Mouse (Mus musculus) adrenal gland (tissue): ENCODE results near the gene Fam126a.

Experiments used
- intact Hi-C: fragments of 180-260 bp; cut with DNase I; formaldehyde crosslinking; loops from one replicate; pipeline ENCODE4 v1.15.1; 2025

The Fam126a gene

DNA sequence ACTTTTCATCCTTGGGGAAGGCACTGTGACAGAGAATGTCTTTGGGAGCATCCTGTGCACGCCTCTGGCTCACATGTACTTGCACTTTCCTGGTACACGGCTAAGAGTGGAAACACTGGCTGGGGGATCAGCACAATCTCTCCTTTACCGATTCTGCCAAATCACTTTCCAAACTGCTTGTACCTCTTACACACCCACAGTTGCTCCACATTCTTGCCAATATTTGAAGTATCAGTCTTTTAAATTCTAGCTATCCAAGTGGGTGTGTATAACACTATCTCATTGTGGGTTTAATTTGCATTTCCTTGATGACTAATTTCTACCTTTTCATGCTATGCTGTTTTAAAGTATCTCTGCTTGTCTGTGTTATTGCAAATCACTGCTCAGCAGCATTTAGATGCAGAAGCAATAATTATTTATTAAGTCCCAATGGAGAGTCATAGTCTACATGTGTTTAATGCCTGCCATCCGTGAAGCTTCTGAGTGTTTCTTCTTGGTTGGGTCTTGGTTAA is 10.9 kb upstream of the Fam126a start:
- intact Hi-C loops = no loop called here

DNA sequence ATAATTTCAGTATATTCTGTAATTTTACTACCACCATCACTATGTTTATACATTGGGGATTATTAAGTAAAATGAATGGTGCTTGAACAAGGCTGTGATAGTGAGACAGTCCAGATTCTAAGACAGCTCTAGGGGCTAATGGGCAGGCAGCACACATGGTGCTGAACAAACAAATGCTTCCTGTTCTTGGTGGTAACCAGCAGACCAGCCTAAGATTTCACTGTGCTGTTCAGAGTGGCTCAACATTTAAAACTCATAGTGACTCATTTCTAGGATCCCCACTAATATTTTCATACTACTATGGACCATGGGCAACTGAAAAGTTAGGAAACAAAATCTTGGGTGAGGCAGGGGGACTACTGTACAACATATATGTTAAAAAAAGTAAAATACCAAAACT is 10.1 kb upstream of the Fam126a start:
- intact Hi-C loops = no loop called here

DNA sequence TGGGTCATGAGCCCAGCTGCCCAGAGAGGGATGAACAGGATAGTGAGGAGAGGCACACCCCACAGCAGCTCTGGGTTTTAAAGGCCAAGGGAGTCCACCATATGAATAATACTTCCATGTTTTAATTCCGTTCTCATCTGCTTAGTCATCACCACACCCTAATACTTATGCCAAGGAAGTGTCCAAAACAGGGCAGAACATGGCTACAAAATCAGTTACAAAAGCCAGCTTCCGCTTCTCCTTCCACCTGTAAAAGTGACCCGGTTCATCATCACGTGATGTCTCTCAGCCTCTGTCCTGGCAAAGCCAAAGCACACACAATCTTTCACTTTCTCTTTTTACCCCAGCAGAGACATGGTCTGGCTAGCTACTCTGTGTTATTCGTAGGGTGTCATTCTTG is 8.9 kb upstream of the Fam126a start:
- intact Hi-C loops = no loop called here

DNA sequence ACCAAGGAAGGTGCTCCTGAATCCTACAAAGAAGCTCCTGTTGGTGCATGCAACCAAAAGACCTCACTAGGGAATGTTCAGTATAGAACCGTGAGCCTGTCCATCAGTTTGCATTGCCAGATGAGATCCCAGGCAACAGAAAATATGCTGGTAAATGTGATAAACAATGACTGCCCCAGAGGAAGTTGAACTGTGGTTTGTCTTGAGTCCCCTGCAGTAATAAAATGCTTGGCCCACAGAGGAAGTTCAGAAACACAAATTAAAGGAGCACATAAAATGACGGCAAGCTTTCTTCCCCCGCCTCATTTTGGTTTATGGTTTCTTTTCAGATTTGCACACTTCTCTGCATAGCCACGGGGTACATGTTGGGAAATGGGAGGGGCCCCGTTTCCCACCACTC is 8.3 kb upstream of the Fam126a start:
- intact Hi-C loops = no loop called here

DNA sequence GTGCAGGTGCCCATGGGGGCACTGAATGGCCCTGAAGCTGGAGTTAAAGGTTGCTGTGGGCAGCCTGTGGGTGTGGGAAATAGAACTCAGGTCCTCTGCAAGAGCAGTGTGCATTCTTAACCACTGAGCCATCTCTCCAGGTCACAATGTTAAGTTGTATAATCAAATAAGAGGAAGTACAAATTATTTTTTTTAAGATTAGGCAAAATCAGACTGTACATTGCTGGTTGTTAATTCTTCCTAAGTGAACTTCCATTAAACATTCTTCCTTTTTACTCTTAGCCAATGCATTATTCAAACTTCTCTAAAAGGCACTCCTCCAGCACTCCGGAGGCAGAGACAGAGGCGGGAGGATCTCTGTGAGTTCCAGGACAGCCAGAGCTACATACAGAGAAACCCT is 7.7 kb upstream of the Fam126a start:
- intact Hi-C loops = no loop called here

DNA sequence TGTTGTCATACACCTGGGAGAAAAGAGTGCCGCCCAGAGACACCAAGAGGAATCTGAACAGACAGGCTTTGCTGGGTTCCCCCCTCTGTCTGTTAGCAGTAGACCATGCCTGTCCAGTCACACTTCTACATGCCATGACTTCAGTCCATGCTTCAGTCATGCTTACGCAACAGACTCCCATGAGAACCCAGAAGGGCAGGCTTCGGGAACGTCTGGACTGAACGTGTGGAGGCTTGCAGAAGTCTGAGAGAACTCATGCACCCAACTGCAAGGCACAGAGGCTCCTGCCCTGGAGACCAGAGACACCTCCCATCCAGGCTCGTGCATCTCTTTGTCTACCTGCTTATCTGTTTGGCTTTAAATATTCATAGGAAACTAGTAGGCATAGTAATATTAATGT is 6.2 kb upstream of the Fam126a start:
- intact Hi-C loops = no loop called here

DNA sequence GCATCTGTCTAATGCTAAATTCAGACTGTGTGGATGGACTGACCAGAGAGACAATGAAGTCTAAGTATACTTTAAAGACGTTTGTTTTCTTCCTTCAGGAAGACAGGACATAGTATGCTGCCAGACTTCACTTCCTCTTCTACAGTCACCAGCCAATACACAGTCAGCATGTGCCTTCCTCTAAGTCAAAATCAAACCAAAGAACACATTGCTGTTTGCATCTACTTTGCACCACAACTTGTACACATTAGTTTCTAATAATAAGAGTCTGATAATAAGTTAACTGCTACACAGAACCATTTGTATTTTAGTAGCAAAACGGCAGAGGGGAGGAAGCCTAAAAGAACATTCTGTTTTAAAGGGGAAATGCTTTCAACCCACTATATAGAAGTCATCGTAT is 4.5 kb upstream of the Fam126a start:
- intact Hi-C loops = no loop called here

DNA sequence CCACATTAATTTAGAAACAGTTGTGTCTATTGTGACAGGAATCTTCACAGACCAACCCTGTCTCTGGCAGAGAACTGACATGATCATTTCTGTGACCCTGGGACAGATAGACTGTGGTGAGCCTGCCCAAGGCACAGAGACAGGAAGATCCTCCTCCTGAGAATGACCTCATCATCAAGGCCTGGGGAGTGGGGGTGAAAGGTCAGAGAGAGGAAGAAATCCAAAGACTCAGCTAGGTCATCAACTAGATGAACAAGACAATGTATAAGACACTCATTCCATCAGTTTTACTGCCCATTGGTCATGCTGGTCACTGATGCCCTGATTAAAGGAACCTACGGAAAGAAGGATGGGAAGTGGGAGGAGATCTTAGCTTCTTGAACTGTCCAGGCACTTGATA is 3.6 kb upstream of the Fam126a start:
- intact Hi-C loops = no loop called here

DNA sequence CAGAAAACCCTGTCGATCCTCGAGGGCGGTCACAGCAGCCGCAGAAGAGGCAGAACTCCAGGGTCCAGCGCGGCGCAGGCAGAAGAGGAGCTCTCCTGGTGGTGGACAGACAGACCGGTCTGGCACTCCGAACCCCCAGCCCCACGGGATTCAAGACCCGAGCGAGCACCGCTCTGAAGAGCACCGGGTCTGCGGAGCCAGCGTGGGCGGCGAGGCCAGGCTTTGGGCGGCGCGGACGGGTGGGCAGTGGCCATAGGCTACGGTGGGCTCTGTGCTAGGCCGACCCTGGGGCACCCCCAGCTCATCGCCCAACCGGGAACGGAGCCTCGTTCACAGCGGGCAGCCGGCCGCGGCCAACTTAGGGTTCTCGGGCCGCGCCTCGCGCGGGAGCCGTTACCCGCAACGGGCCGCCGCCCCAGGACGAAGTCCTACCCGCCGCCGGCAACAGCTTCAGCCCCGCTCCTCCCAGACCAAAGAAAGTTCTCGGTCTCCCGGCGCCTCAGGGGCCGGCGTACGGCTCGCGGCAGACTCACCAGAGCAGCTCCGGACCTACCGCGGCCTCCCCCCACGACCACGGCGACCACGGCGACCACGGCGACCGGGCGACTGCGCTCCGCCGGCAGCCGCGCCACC is 428 bp downstream of the Fam126a start:
- intact Hi-C loops = no loop called here

DNA sequence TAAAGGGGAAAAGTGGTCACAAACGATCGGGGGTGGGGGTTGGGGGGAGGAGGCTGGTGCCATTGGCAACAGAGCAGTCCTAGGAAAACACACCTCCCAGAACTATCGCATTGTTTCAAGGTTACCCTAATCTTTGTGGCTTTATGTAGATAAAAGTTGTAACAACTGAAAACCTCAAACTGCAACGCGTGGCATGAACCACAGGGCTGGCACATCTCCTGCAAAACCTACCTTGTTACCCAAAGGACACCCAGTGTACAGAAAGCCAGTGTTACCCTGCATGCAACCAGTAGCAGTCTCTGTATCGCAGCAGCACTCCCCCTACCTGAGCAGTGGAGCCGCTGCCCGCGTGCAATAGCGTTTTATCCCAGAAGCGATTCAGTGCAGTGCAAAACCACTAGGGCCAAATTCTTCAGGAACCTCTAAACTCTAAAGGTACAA is 1.1 kb downstream of the Fam126a start:
- intact Hi-C loops = no loop called here

DNA sequence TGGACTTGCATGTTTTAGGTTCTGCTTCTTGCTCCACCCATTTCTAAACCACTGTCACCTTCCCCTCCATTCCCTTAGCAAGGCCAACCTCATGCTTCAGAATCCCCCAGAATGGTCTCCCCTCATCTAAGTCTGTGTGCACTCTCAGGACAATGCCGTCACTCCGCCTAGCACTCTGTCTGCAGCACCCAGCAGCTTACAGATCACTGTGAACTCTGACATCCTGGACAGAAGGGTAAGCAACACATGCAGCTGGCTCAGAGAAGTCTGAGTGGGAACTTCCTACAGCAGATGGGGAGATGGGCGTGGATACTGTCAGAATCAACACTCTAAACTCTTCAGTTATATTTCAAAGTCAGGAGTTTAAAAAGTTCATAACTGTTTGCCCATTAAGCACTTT is 5.5 kb downstream of the Fam126a start:
- intact Hi-C loops = loop anchor here (5.0 kb wide), 1 partner anchor 43 kb away; no protein-coding TSS in a partner anchor

DNA sequence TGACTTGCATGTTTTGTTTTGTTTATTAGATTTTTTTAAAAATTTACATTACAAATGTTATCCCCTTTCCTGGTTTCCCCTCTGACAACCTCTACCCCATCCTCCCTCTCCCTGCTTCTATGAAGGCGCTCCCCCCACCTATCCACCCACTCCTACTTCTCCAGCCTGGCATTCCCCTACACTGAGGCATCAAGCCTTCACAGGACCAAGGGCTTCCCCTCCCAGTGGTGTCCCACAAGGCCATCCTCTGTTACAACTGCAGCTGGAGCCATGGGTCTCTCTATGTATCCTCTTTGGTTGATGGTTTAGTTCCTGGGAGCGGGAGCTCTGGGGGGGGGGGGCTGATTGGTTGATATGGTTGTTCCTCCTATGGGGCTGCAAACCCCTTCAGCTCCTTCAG is 7.3 kb downstream of the Fam126a start:
- intact Hi-C loops = loop anchor here (5.0 kb wide), 1 partner anchor 41 kb away; no protein-coding TSS in a partner anchor

DNA sequence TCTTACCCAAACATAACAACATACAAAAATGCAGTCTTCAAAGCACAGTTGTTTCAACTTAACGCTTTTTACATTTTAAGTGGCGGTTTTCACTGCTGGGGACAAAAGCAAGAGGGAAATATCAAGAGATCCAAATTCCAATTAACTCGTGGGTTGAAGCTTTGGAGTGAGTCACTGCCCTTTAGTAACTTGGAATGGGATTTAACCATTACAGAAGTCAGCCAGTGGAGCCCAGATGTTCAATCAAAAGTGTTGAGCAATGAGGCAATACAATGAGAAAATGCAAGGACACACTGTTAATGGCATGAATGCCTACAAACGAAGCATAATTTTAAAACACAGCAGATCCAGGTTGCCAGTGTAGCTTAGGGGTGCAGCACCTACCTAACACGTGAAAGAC is 8.8 kb downstream of the Fam126a start:
- intact Hi-C loops = loop anchor here (5.0 kb wide), 1 partner anchor 39 kb away; no protein-coding TSS in a partner anchor

DNA sequence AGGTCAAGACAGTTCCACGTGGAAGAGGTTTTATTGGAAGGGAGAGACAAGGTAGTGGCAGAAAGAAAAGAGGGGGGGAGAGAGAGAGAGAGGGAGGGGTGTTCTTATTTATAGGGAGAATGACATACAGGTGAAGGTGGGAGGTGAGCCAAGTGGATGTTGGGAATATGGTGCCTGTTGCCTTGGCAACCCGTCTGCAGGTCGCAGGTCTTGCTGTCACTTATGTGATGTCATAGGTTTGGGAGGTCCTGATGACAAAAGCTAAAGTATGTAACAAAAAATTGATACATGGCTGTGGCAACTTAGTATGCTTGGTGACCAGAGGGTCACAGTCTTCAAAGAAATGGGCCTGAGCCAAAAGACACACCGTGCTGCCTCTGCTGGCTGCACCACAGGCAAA is 10.1 kb downstream of the Fam126a start:
- intact Hi-C loops = loop anchor here (5.0 kb wide), 1 partner anchor 38 kb away; no protein-coding TSS in a partner anchor

DNA sequence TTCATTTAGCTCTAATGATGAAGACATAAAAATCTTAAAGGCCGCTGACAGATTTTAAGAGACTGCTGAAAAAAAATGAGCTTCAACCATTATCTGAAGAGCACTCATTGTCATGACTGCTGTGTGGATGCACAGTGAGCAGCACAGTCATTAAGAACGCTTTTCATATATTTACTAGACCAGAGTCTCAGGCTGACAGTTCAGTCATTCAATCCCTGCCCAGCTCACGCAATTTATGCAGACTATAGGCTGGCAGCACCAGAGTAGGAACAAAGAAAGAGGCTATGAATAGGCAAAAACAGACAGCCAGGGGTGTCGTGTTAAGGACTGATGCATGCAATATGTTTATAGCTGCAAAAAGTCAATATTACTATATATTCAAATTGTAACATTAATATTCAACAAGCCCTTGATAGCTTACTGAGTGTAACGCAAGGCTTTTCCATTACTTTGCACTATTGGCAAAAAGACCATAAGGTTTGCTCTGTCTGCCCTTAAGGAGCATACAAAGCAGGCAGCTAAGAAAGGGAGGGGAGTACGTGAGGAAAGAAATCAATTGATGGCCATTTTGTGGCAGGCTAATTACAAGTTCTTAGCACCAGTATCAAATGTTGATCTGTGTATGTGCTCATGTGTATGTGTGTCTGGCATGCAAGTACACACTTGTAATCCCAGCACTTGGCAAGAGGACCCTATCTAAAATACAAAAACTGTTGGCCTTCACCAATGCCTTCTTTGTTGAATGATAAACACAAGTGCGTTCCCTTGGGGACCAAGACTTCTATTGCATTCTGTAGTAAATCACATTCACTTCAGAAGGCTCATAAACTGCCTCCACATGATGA is 10.9 kb downstream of the Fam126a start:
- intact Hi-C loops = loop anchor here (5.0 kb wide), 1 partner anchor 37 kb away; no protein-coding TSS in a partner anchor

DNA sequence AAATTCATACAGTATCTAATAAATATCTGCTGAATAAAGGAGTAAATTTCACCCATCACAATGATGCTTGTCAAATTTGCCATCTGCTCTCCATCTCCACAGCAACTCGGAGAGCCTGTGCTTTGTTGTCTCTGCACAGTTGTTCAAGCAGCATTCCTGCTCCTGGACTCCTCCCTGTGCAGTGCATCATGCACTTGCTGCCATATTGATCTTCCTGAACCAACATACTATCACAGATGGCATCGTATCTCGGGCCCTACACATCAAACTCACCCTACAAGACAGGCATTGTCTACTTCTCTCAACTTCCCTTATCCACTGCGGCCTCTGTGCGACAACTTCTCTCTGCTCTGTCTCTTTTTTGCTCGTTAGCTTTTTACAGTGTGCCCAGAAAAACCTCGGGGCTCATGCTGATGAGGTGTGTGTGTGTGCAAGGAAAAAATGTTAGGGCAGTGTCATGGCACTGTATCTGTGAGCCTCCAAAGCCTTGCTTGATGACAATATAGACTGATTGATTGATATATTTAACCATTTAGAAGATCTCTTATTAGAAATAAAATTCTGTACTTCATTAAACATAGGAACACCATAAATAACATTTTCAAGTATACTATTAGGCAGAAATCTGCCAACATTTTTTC is 11.7 kb downstream of the Fam126a start:
- intact Hi-C loops = no loop called here

DNA sequence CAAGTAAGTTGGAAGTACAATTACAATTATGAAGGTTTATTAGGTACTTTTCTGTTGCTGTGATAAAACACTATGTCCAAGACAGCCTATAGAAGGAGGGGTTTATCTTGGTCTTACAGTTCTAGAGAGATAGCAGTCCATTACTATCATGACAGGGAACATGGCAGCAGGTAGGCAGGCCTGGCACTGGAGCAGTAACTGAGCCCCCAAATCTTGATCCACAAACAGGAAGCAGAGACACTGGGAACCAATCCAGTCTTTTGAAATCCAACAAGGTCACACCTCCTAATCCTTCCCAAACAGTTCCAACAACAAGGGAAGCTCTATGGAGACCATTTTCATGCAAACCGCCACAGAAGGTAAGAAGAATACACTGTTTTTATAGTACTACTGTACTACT is 13.6 kb downstream of the Fam126a start:
- intact Hi-C loops = no loop called here

DNA sequence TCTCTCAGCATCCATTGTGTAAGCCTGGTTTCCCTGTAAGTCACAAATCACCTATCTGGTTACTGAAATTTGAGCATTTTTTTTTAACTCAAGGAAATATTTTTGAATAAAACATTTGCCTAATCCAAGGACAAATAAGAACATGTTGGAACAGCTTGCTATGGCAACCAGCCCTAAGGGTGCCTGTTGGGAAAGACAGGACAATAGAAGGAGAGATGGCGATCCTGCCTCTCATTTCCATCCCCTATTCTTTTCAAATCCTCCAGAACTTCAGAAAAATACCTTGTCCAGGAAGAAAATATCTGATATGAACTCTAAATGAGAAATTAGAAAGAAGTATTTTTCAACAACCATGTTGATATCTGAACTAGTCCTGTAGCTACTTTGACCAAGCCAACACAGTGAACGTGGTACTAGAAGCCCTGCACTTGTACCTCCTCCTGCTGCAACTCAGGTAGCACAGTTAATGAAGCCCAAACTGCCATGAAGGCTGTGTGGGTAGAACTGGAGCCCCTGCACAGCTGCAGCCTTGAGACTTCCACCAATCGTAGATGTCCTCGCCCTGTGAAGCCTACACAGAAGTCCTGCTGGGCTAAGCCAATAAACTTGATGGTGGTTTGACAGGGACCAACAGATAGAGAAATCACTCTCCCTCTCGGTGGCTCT is 17.0 kb downstream of the Fam126a start:
- intact Hi-C loops = no loop called here

DNA sequence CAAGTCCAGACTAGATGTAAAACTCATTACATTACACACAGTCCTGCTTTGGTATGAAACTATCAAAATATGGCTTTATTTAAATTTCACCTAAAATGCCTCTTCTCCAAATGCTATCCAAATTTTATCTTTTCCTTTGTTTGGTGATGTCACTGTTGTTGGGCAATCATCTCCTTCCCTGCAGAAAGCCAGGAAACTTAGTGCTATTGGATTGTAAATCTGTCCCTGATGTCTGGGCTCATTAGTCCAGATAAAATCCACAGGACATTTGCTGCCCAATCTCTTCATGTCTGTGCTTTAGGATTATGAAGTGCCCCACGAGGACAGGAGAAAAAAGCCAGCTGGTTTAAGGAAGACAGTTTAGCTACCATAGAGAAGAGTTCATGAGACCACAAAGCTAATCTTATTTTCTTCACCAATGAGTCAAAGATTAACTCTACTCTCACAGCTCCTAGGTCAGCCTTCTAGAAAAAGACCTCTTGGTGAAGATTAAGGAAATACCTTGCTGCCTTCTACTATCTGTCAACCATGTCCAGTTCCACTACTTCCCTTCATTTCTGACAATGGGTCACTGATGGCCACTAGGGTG is 31.3 kb downstream of the Fam126a start:
- intact Hi-C loops = no loop called here

DNA sequence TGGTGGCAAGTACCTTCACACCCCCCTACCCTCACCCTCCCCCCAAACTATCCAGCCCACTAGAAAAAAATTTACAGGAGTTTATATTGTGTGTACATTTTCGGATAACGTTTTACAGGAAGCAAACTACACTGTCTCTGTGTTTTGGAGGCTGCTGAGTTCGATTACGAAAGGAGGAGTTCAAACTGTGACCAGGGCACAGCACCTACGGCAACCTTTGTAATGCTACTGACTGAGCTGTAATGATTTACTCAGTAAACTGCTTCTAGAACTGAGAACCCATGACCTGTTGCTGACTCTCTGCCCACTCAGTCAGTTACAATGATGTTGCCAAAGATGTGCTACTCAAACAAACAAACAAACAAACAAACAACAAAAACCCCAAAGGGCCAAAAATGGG is 34.5 kb downstream of the Fam126a start:
- intact Hi-C loops = no loop called here

DNA sequence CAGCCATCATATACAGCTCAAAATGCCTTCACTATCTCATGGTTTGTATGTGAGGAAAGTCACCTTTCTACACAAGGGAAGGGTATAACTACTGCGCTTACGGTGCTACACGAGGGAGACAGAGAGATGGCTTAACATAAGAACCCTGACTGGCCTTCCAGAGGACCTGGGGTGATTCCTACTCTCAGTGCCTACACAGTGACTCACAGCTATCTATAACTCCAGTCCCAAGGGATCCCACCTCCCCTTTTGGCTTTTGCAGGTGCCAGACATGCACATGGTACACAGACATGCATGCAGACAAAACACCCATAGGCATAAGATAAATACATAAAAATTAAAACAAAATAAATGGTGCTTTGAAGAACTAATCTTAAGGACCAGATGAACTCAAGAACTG is 35.6 kb downstream of the Fam126a start:
- intact Hi-C loops = no loop called here
